Comparison of ENCODE assay signal across 8 mouse cellular contexts in genomic region chr12:32952416-32952815, GRCm38 (mm10). TPM values are rescaled to one million over a fixed set of nuclear protein-coding genes. Genes with fewer than 3 reads are reported as not detected.
DNase-seq lines count a peak whose midpoint lies in the region; ATAC-seq lines count a peak whose summit lies in the region.
"Had no signal": no experiment of that assay in that cellular context is flagged by ENCODE, and none has a peak within 500 bp of the region (broad histone marks: within the 10 kb centered on the region; RNA-seq: fewer than 3 reads in every experiment).

No protein-coding gene starts in this region.

- no peak for ATAC-seq in stomach, embryonic 15.5 days (ENCODE audit: insufficient read depth, low FRiP score, low read depth)

- DNase-seq in 416B (ENCODE audit: low read depth) = peak; percentile 87
- peak; percentile 79 for DNase-seq in CD4-positive, CD25-positive, alpha-beta regulatory T cell, adult 2 months (ENCODE audit: low read depth, low spot score)
- DNase-seq in c-Kit-positive CD71-negative TER-119-negative erythroid progenitor cells, embryonic 14.5 days (ENCODE audit: low read depth) = peak; percentile 39
- DNase-seq in gastrocnemius, postnatal 10 days = peak; percentile 26
- peak; percentile 45 to 57 for DNase-seq in layer of hippocampus, postnatal 10 days (ENCODE audit: low spot score in 2 of 2)
- peak; percentile 82 for DNase-seq in lung, postnatal 36 days

- H3K4me3 ChIP-seq in stomach, embryonic 15.5 days (replicated peaks) = no peak overlapping the region

- H3K4me1 ChIP-seq in stomach, embryonic 15.5 days = peaks cover 6% of the 10 kb centered on the region; the same call in 1 of the 2 replicates

- no peaks in the 10 kb centered on the region for H3K9me3 ChIP-seq in stomach, embryonic 15.5 days
- H3K9me3 ChIP-seq: lung, embryonic 15.5 days had no signal

- H3K4me2 ChIP-seq in stomach, embryonic 15.5 days = no peak overlapping the region

- no peaks in the 10 kb centered on the region for H3K27me3 ChIP-seq in stomach, embryonic 15.5 days (replicated peaks)
- H3K27me3 ChIP-seq: lung, embryonic 15.5 days had no signal

- no peak overlapping the region for H3K9ac ChIP-seq in stomach, embryonic 15.5 days

- H3K36me3 ChIP-seq in stomach, embryonic 15.5 days = no peaks in the 10 kb centered on the region
- H3K36me3 ChIP-seq: lung, embryonic 15.5 days had no signal

- H3K27ac ChIP-seq in stomach, embryonic 15.5 days = peak overlapping the region; percentile 23; the same call in 1 of the 2 replicates

- 34% methylated on average over 3 of the region's 3 CpGs for WGBS in stomach, embryonic 15.5 days

RNA-seq across cellular contexts. Expression of gene Sypl, which starts 1.3 kb away (rescaled TPM):
- total RNA-seq in gastrocnemius, postnatal 10 days (2021) = 100 to 1,000 TPM; 123 to 128 TPM
- 10 to 100 TPM; 35.6 to 35.7 TPM for total RNA-seq in layer of hippocampus, postnatal 10 days (2021)
- 162 and 165 TPM in 2 replicates for polyA plus RNA-seq in stomach, embryonic 15.5 days (2015; fragmentation: Nextera tagmentation; extraction: Ambion mirVana)

Comparison
In these comparisons a context has a peak if more than half of its experiments do, and no peak if none do; other contexts are left out.
1. DNase-seq: peak in every context shown above with its lines; median percentile 87 in 416B; 82 in lung, postnatal 36 days; 79 in CD4-positive, CD25-positive, alpha-beta regulatory T cell, adult 2 months; 51 in layer of hippocampus, postnatal 10 days; 39 in c-Kit-positive CD71-negative TER-119-negative erythroid progenitor cells, embryonic 14.5 days; 26 in gastrocnemius, postnatal 10 days.